Mouse (Mus musculus) ES-Bruce4 (cell line): Measurements from ENCODE around the gene Rcvrn. TPM values are rescaled to one million over a fixed set of nuclear protein-coding genes. Genes with fewer than 3 reads are reported as not detected.

Experiments used
- H3K27ac ChIP-seq: 2 replicates; pipeline ENCODE4 v1.5.1; 2012; ENCODE audit warnings: low read length, inconsistent platforms; ENCODE audit not compliant: insufficient read depth
- H3K27me3 ChIP-seq: 2 replicates; pipeline ENCODE4 v1.6.1; 2012; ENCODE audit warnings: mild to moderate bottlenecking, low read length, inconsistent platforms; ENCODE audit not compliant: control insufficient read depth, poor library complexity, insufficient read depth, severe bottlenecking
- H3K36me3 ChIP-seq: 2 replicates; pipeline ENCODE4 v1.6.1; 2012; ENCODE audit warnings: inconsistent platforms, mild to moderate bottlenecking, low read length, moderate library complexity; ENCODE audit not compliant: control insufficient read depth, poor library complexity, insufficient read depth, severe bottlenecking
- H3K4me1 ChIP-seq: one replicate; pipeline ENCODE4 v1.8.1; 2011; ENCODE audit warnings: low read length; ENCODE audit not compliant: control insufficient read depth, insufficient read depth
- H3K4me3 ChIP-seq: 2 replicates; pipeline ENCODE4 v1.5.1; 2011; ENCODE audit warnings: low read depth, mild to moderate bottlenecking, low read length
- H3K9ac ChIP-seq: 2 replicates; pipeline ENCODE4 v1.6.1; 2012; ENCODE audit warnings: low read depth, mild to moderate bottlenecking, inconsistent platforms; ENCODE audit not compliant: poor library complexity, severe bottlenecking
- H3K9me3 ChIP-seq: replicated peaks from 2 replicates; pipeline ENCODE4 v1.6.1; 2012; ENCODE audit warnings: mild to moderate bottlenecking, low read length, inconsistent platforms; ENCODE audit not compliant: control insufficient read depth, poor library complexity, insufficient read depth, severe bottlenecking
- CTCF ChIP-seq: IDR thresholded peaks from one replicate; pipeline ENCODE4 v1.8.1; 2011; ENCODE audit warnings: low read depth, low read length
- EP300 ChIP-seq: IDR thresholded peaks from 2 replicates; pipeline ENCODE4 v1.6.1; 2011; ENCODE audit warnings: low read depth, low read length; ENCODE audit not compliant: insufficient read depth
- POLR2A ChIP-seq: IDR thresholded peaks from one replicate; pipeline ENCODE4 v1.8.1; 2011; ENCODE audit warnings: low read length; ENCODE audit not compliant: insufficient read depth
- polyA plus RNA-seq: library from polyadenylated mRNA; stranded (reverse); fragments of >200 nt; gene quantifications from 2 replicates; pipeline ENCODE4 v1.2.4, GENCODE M21; 2011; ENCODE audit warnings: low read depth; ENCODE audit not compliant: missing spikeins, insufficient read depth, insufficient read length

Gene Rcvrn
- polyA plus RNA-seq, 1 experiment, result not detected

DNA sequence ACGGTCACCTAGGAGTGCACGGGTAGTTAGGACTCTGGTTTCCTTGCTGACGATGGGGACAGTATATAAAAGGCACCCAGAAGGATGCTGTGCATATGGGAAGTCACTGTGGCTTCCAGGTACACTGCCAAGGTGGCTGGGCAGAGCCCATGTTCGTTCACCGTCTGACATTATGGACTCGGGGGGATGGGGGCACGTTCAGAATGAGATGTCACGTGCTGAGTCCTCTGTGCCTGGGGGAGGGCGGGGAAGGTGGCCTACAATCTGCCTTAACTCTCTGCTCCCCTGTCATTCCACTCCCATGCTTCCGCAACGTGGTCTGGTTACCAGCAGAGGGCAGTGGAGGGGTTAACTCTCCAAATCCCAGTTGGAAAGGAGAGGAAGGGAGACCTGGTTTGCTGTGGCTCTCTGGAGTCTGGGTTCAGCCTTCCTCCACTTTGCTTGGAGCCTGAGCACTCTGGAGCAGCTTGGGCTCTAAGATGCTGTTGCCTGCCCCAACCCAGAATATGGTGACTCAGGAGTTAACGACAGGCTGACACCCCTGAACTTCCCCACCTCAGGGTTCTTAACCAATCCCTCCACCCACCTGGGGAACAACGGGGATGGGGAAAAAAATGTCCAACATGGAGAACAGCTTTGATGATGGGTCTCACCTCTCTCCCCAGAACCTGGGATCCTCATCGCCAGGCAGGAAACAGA lies 42.8 kb upstream of the Rcvrn start:
- Histone ChIP-seq H3K9me3 (no peaks in the 10 kb centered on the region), H3K4me3 (no peak overlapping the region), H3K27me3 (no peaks in the 10 kb centered on the region), H3K27ac (no peak overlapping the region), H3K36me3 (no peaks in the 10 kb centered on the region), H3K4me1 (peaks cover 15% of the 10 kb centered on the region), H3K9ac (no peak overlapping the region)
- TF ChIP-seq CTCF (peak; percentile 79), EP300 (no peak), POLR2A (no peak)

DNA sequence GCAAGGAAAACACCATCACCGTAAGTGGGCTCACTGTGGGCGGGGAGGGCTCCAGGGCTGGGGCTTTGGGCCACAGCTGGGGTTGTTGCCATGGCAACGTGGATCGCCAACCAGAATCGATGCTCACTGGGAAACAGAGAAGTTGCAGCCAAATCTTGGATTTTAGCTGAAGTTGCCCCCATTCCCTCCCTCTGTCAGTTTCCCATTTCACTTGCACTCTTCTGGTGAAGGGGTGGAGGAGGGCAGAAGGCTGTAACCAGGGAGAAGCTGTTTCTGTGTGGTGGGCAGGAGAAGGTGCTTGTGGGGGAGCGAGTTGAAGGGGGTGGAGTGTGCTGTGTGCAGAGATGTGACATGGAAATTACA lies 42.3 kb upstream of the Rcvrn start:
- Histone ChIP-seq H3K27me3 (no peaks in the 10 kb centered on the region), H3K4me1 (peaks cover 15% of the 10 kb centered on the region), H3K9ac (no peak overlapping the region), H3K36me3 (no peaks in the 10 kb centered on the region), H3K9me3 (no peaks in the 10 kb centered on the region), H3K4me3 (no peak overlapping the region), H3K27ac (no peak overlapping the region)
- TF ChIP-seq POLR2A (no peak), EP300 (no peak), CTCF (no peak)

DNA sequence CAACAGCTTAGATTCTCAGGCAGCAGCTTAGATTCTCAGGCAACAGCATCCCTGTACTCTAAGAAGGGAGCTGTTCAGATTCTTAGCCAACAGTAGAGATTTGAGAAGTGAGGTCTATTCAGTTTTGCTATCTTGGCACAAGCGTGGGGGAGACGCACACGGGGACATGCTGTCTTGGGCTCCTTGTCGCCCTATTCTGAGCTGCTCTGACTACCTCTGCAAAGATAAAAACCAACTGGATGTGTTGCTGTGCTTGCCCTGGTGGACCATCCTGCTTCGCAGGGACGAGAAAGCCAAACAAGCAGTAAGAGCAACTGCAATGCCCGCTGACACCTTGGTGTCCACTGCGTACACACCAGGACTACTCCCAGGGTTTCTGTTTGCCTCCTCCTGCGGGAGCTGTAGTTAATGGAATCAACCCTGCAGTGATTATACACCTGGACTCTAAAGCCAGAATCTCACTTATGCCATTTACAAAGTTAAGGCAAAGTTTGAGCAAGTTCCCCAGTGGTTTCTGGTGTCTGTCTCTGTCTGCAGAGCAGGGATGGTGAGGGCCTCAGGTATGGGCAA lies 41.5 kb upstream of the Rcvrn start:
- peaks cover 15% of the 10 kb centered on the region for H3K4me1 ChIP-seq
- TF ChIP-seq CTCF (no peak), POLR2A (no peak), EP300 (no peak)
- no peak overlapping the region for H3K27ac ChIP-seq
- H3K9ac ChIP-seq, result no peak overlapping the region
- no peaks in the 10 kb centered on the region for H3K36me3 ChIP-seq
- H3K4me3 ChIP-seq, result no peak overlapping the region
- no peaks in the 10 kb centered on the region for H3K9me3 ChIP-seq
- no peaks in the 10 kb centered on the region for H3K27me3 ChIP-seq

DNA sequence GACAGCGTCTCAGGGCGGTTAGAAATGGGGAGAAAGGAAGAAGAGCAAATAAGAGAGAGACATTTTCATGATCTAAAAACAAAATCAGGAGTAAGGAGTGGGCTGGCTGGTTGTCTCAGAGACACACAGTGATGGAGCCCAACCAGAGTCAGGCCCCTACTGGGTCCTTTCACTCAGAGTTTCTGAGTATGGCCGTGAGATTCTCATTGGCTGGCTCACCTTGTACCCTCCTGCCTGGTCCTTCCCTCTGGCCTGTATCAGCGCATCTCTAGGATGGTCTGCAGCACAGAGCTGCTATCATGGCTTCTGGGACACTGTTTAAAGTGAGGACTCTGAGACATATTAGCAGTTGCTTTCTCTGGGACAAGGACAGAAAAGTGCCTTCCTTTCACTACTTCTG lies 40.6 kb upstream of the Rcvrn start:
- H3K36me3 ChIP-seq, result no peaks in the 10 kb centered on the region
- no peak overlapping the region for H3K27ac ChIP-seq
- no peaks in the 10 kb centered on the region for H3K9me3 ChIP-seq
- no peaks in the 10 kb centered on the region for H3K27me3 ChIP-seq
- peaks cover 16% of the 10 kb centered on the region for H3K4me1 ChIP-seq
- no peak overlapping the region for H3K9ac ChIP-seq
- H3K4me3 ChIP-seq, result no peak overlapping the region
- no peak for TF ChIP-seq POLR2A
- TF ChIP-seq EP300, result no peak
- TF ChIP-seq CTCF, result no peak

DNA sequence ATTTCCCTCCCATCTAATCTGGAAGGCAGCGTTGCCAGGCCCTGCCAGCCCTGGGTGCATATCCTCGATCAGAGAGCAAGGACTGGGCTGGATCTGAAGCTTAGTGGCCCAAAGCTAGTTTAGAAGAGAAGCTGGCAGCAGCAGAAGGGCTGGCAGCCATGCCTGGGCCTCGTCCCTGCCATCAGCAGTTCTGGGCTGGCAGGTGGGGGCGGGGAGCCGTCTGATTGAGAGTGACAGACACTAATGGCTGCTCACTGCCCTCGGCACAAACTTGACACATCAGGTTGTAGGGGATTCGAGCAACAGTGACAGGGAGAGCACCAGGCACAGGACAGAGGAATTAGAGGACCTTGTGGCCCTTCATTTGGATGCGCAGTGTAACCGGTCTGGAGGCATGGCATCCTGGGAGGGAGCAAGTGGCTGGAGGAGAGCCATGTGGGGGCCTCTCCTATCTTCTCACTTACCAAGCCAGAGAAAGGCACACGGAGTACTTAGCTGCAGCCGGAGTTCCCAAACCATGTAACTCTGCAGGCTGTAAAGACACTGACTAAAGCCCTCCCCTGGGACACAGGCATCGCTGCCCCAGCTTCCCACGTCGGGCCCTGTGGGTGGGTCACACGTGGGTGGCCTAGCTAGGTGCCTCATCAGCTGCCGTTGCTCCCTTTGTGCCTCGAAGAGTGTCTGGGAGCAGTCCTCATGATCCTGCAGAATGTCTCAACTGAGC lies 39.7 kb upstream of the Rcvrn start:
- H3K4me1 ChIP-seq, result peaks cover 16% of the 10 kb centered on the region
- no peak for TF ChIP-seq POLR2A
- TF ChIP-seq CTCF, result no peak
- no peak for TF ChIP-seq EP300
- H3K9ac ChIP-seq, result no peak overlapping the region
- no peaks in the 10 kb centered on the region for H3K36me3 ChIP-seq
- H3K4me3 ChIP-seq, result no peak overlapping the region
- no peaks in the 10 kb centered on the region for H3K9me3 ChIP-seq
- H3K27ac ChIP-seq, result no peak overlapping the region
- H3K27me3 ChIP-seq, result no peaks in the 10 kb centered on the region

DNA sequence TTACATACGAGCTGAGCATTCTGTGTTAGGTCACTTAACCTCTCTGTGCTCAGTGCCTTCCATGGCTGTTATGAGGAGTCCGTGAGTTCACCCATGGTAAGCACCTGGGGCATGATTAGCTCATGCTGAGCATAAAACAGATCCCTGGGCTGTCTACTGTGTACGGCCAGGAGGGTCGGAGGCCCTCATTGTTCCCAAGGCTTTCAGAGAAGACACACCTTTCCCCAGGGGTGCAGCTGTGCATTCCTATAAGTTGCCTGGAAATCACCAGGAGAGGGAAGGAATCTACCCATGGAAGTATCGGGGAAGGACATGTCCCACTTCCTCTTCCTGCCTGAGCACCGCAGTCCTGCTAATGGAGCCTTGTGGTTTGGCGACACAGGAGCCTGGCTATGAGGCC lies 38.8 kb upstream of the Rcvrn start:
- no peaks in the 10 kb centered on the region for H3K9me3 ChIP-seq
- H3K4me1 ChIP-seq, result peaks cover 16% of the 10 kb centered on the region
- no peaks in the 10 kb centered on the region for H3K27me3 ChIP-seq
- H3K36me3 ChIP-seq, result no peaks in the 10 kb centered on the region
- H3K9ac ChIP-seq, result no peak overlapping the region
- TF ChIP-seq POLR2A (no peak), CTCF (no peak), EP300 (no peak; the same call in 1 of the 2 replicates)
- no peak overlapping the region for H3K4me3 ChIP-seq
- no peak overlapping the region for H3K27ac ChIP-seq
